24 mouse cellular contexts compared by ENCODE assay signal in the genomic region with DNA sequence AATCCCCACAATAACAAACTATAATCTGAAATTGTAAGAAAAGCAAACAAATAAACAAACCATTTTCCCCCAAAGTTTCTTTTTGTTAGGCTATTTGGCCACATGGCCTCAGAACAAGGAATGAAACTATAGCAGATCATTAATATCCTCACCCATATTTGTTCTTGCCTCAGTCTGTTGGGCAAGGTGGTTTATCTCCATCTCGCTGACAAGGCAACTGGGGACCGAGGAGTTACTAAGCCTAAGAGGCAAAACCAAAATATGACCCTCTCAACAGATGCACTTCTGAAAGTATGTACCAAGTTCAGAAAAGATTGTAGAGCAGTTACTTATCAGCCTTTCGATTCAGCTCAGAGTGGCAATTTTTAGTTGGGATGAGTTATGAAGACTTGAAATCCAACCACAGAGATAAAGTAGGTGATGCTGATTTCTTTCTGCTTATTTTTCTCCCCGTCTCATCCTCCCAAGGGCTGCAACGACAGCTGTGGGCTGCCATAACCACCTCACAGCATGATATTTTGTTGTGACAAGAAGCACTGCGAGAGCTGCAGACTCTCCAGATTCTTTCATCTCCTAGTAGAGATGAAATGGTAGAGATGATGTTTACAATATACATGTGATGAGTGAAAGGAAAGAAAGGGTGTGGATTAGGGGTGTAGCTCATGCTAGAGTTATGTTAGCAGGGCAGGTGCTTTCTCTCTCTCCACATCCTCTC. TPM values are rescaled to one million over a fixed set of nuclear protein-coding genes. Genes with fewer than 3 reads are reported as not detected.
A peak's percentile ranks its signal among the peaks of the same experiment; 100 is the strongest.
DNase-seq lines count a peak whose midpoint lies in the region; ATAC-seq and TF ChIP-seq lines count a peak whose summit lies in the region.
"Had no signal": no experiment of that assay in that cellular context is flagged by ENCODE, and none has a peak within 500 bp of the region (broad histone marks: within the 10 kb centered on the region; RNA-seq: fewer than 3 reads in every experiment).

No protein-coding gene starts in this region.

- H3K4me3 ChIP-seq in lung, embryonic 16.5 days (ENCODE audit: low read length) = no peak overlapping the region
- H3K4me3 ChIP-seq in lung, postnatal 0 days (ENCODE audit: low read depth, low read length) = no peak overlapping the region
- H3K4me3 ChIP-seq: embryonic facial prominence, embryonic 15.5 days; erythroblast, embryonic 14.5 days; forebrain, embryonic 10.5 days; heart, adult 2 months; heart, embryonic 12.5 days; hindbrain, embryonic 10.5 days; hindbrain, embryonic 15.5 days had no signal

- H3K4me1 ChIP-seq in lung, embryonic 16.5 days (replicated peaks; ENCODE audit: control insufficient read depth, insufficient read depth, low read length) = 0 out of 2 replicates have a peak, but pooled peaks cover 3% of the 10 kb centered on the region
- H3K4me1 ChIP-seq in lung, postnatal 0 days (ENCODE audit: insufficient read depth, low read depth, low read length) = peaks cover 4% of the 10 kb centered on the region; the same call in 1 of the 2 replicates
- H3K4me1 ChIP-seq: embryonic facial prominence, embryonic 15.5 days; forebrain, embryonic 10.5 days; heart, embryonic 12.5 days; hindbrain, embryonic 10.5 days; hindbrain, embryonic 15.5 days had no signal

- no peaks in the 10 kb centered on the region for H3K36me3 ChIP-seq in lung, embryonic 16.5 days (ENCODE audit: control insufficient read depth, insufficient read depth, low read length)
- no peaks in the 10 kb centered on the region for H3K36me3 ChIP-seq in lung, postnatal 0 days (ENCODE audit: insufficient read depth, low read length)
- H3K36me3 ChIP-seq: embryonic facial prominence, embryonic 15.5 days; forebrain, embryonic 10.5 days; heart, embryonic 12.5 days; hindbrain, embryonic 10.5 days; hindbrain, embryonic 15.5 days had no signal

- H3K4me2 ChIP-seq in lung, embryonic 16.5 days (ENCODE audit: low read depth, low read length) = no peak overlapping the region
- H3K4me2 ChIP-seq in lung, postnatal 0 days (replicated peaks; ENCODE audit: low read depth, low read length) = no peak overlapping the region
- H3K4me2 ChIP-seq: embryonic facial prominence, embryonic 15.5 days; heart, embryonic 12.5 days; hindbrain, embryonic 15.5 days had no signal

- ATAC-seq in lung, embryonic 16.5 days (ENCODE audit: low read depth) = peak; percentile 78
- peak; percentile 78 for ATAC-seq in lung, postnatal 0 days
- ATAC-seq: activated CD4-positive, CD25-positive, alpha-beta regulatory T cell, adult 4 months; forebrain, embryonic 14.5 days; Patski had no signal

- WGBS in lung, embryonic 16.5 days = 35% methylated on average over 6 of the region's 6 CpGs
- 43% methylated on average over 6 of the region's 6 CpGs for WGBS in lung, postnatal 0 days

- peak; percentile 21 for DNase-seq in heart, adult 11 months
- no peak for DNase-seq in heart, adult 8-10 months (ENCODE audit: low spot score)
- DNase-seq in lung, adult 18-20 months = no peak
- peak; percentile 73 for DNase-seq in lung, postnatal 0 days (ENCODE audit: low spot score)
- peak; percentile 22 to 69 for DNase-seq in lung, postnatal 4 days
- DNase-seq in left cerebral cortex, adult 11 months (ENCODE audit: low spot score) = no peak
- no peak for DNase-seq in cerebellum, postnatal 10 days
- DNase-seq: adrenal gland, postnatal 14 days; cerebellum, adult 18-20 months; cerebellum, adult 9-11 months; gastrocnemius, postnatal 10 days; heart, adult 2 months had no signal

- TF ChIP-seq CTCF in lung, postnatal 0 days (IDR thresholded peaks at IDR 0.05) = no peak

- H3K9ac ChIP-seq in lung, embryonic 16.5 days (ENCODE audit: low read length) = no peak overlapping the region
- H3K9ac ChIP-seq in lung, postnatal 0 days (replicated peaks; ENCODE audit: low read depth) = no peak overlapping the region
- H3K9ac ChIP-seq: embryonic facial prominence, embryonic 15.5 days; heart, embryonic 12.5 days; hindbrain, embryonic 15.5 days had no signal

- peaks cover 4% of the 10 kb centered on the region for H3K9me3 ChIP-seq in lung, embryonic 16.5 days (ENCODE audit: control insufficient read depth, low read length)
- no peaks in the 10 kb centered on the region for H3K9me3 ChIP-seq in lung, postnatal 0 days (ENCODE audit: low read length)
- H3K9me3 ChIP-seq: embryonic facial prominence, embryonic 15.5 days; forebrain, embryonic 10.5 days; hindbrain, embryonic 15.5 days had no signal

- TF ChIP-seq EP300 in lung, postnatal 0 days (IDR thresholded peaks at IDR 0.05) = no peak

- no peak overlapping the region for H3K27ac ChIP-seq in lung, embryonic 16.5 days (ENCODE audit: low read length)
- H3K27ac ChIP-seq in lung, postnatal 0 days (ENCODE audit: low read length) = no peak overlapping the region
- H3K27ac ChIP-seq: embryonic facial prominence, embryonic 15.5 days; forebrain, embryonic 10.5 days; heart, adult 2 months; hindbrain, embryonic 10.5 days; hindbrain, embryonic 15.5 days had no signal

- H3K27me3 ChIP-seq in lung, embryonic 16.5 days (ENCODE audit: control insufficient read depth, insufficient read depth, low read depth, low read length) = no peaks in the 10 kb centered on the region; the same call in 1 of the 2 replicates
- H3K27me3 ChIP-seq in lung, postnatal 0 days (replicated peaks; ENCODE audit: insufficient read depth, low read length) = no peaks in the 10 kb centered on the region
- H3K27me3 ChIP-seq: embryonic facial prominence, embryonic 15.5 days; heart, embryonic 12.5 days; hindbrain, embryonic 15.5 days; Patski had no signal

RNA-seq across cellular contexts. Expression of gene Cav3, which starts 33.1 kb away (rescaled TPM):
- total RNA-seq in heart, adult 8-10 months (2022) = 10 to 100 TPM; 68.1 to 83.6 (median 71.9) TPM
- 4.9 and 7.0 TPM in 2 replicates for polyA plus RNA-seq in lung, embryonic 16.5 days (2015; fragmentation: Nextera tagmentation; extraction: Ambion mirVana)
- polyA plus RNA-seq in lung, postnatal 0 days (2015; fragmentation: Nextera tagmentation; extraction: Ambion mirVana) = 2.5 and 3.7 TPM in 2 replicates
- total RNA-seq: adrenal gland, adult 18-20 months; adrenal gland, postnatal 14 days; CH12.LX had no signal
- polyA plus RNA-seq: activated CD4-positive, CD25-positive, alpha-beta regulatory T cell, adult 4 months; erythroblast, embryonic 14.5 days; forebrain, embryonic 10.5 days; forebrain, embryonic 14.5 days; hindbrain, embryonic 10.5 days; Patski had no signal

RNA-seq across cellular contexts. Expression of gene Ssu2, which starts 38.4 kb away (rescaled TPM):
- total RNA-seq in heart, adult 8-10 months (2022) = 1 to 10 TPM in 3 of 4 experiments, under 1 TPM in 1; 0.94 to 1.7 (median 1.4) TPM
- polyA plus RNA-seq in lung, embryonic 16.5 days (2015; fragmentation: Nextera tagmentation; extraction: Ambion mirVana) = 4.8 and 5.5 TPM in 2 replicates
- polyA plus RNA-seq in lung, postnatal 0 days (2015; fragmentation: Nextera tagmentation; extraction: Ambion mirVana) = 4.5 and 6.3 TPM in 2 replicates
- total RNA-seq: CH12.LX had no signal
- polyA plus RNA-seq: activated CD4-positive, CD25-positive, alpha-beta regulatory T cell, adult 4 months; erythroblast, embryonic 14.5 days; hindbrain, embryonic 15.5 days; Patski had no signal

Comparison
In these comparisons a context has a peak if more than half of its experiments do, and no peak if none do; other contexts are left out.
1. DNase-seq: peak in heart, adult 11 months (single experiment), lung, postnatal 0 days (single experiment) and lung, postnatal 4 days (2 of 2); none in heart, adult 8-10 months (single experiment), lung, adult 18-20 months (0 of 2), left cerebral cortex, adult 11 months (single experiment) and cerebellum, postnatal 10 days (0 of 2).